Mouse (Mus musculus) embryonic facial prominence, embryonic 13.5 days (tissue): ENCODE data around the gene Sf3b1. TPM values are rescaled to one million over a fixed set of nuclear protein-coding genes. Genes with fewer than 3 reads are reported as not detected.
"Not testable (repeated sequence)": the region's sequence is repeated elsewhere in the genome, so short reads cannot be mapped to it uniquely, and the experiment has no call there.

Source experiments
- ATAC-seq: fragments of 200-750 bp; cut with Nextera tagmentation; 2 replicates; pipeline ENCODE4 v1.8.0; 2017; ENCODE audit warnings: low read depth; ENCODE audit not compliant: insufficient number of reproducible peaks, insufficient read depth, low FRiP score, low TSS enrichment
- H3K27ac ChIP-seq: fragments of 300-500 bp; sonication (generic); 2 replicates; pipeline ENCODE4 v1.5.1; 2015; ENCODE audit warnings: moderate library complexity, mild to moderate bottlenecking, inconsistent platforms
- H3K27me3 ChIP-seq: fragments of 300-500 bp; sonication (generic); 2 replicates; pipeline ENCODE4 v1.6.1; 2015; ENCODE audit warnings: mild to moderate bottlenecking, inconsistent platforms
- H3K36me3 ChIP-seq: fragments of 300-500 bp; sonication (generic); 2 replicates; pipeline ENCODE4 v1.6.1; 2015; ENCODE audit warnings: mild to moderate bottlenecking, inconsistent platforms
- H3K4me1 ChIP-seq: fragments of 300-500 bp; sonication (generic); 2 replicates; pipeline ENCODE4 v1.6.1; 2015; ENCODE audit warnings: inconsistent platforms
- H3K4me2 ChIP-seq: fragments of 300-500 bp; sonication (generic); 2 replicates; pipeline ENCODE4 v1.6.1; 2015; ENCODE audit warnings: moderate library complexity, mild to moderate bottlenecking, inconsistent platforms
- H3K4me3 ChIP-seq: fragments of 300-500 bp; sonication (generic); 2 replicates; pipeline ENCODE4 v1.5.1; 2015; ENCODE audit warnings: mild to moderate bottlenecking, inconsistent platforms
- H3K9ac ChIP-seq: fragments of 300-500 bp; sonication (generic); 2 replicates; pipeline ENCODE4 v1.6.1; 2015; ENCODE audit warnings: mild to moderate bottlenecking, inconsistent platforms
- H3K9me3 ChIP-seq: fragments of 300-500 bp; sonication (generic); 2 replicates; pipeline ENCODE4 v1.6.1; 2016; ENCODE audit warnings: inconsistent platforms
- WGBS: fragments of 180-500 bp; shearing (Covaris S2); methylation state at CpG from one replicate; pipeline ENCODE4 v1.1.7; 2015; ENCODE audit warnings: mixed read lengths; 5-methylcytosine and 5-hydroxymethylcytosine counted together
- polyA plus RNA-seq: library from polyadenylated mRNA; unstranded; fragments of >200 nt; fragmentation: Nextera tagmentation; extraction: Ambion mirVana; gene quantifications from 2 replicates; pipeline ENCODE4 v1.2.1, GENCODE M21; 2015

Gene Sf3b1
- polyA plus RNA-seq, result 339 and 381 TPM in 2 replicates

DNA sequence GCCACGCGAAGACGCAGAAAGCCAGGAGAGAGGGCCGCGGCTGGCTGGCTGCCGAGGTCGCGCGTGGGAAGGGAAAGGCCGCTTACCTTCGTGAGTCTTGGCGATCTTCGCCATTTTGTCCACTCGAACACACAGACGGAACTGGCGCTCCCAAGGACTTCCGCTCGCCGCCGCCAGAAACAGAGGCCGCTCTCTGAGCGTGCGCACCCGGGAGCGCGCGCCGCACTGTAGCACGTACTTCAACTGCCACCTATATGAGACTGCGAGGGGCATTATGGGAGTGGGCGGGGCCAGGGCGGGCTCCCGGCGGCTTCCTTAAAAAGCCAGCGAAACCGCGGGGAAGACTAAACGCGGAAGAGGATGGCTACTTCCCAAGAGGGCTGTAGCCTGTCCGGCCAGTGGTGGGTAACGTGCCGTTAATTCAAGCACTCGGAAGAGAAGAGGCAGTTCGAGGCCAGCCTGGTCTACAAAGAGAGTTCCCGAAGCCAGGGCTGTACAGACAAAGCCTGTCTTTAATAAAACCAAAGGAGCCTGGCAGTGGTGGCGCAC lies at the start of gene Sf3b1:
Gene Sf3b1, minus strand, starts transcription at position 229 of the 549 bp plus-strand sequence.
- peak within 1 kb of the TSS; percentile 100 for H3K9ac ChIP-seq
- H3K4me3 ChIP-seq, result peak within 1 kb of the TSS; percentile 95
- peak within 1 kb of the TSS; percentile 95 for H3K27ac ChIP-seq
- WGBS, result 1% methylated on average over 46 of the region's 46 CpGs
- peak within 1 kb of the TSS; percentile 77 for H3K4me2 ChIP-seq
- ATAC-seq, result peak; percentile 98
- H3K9me3 ChIP-seq, result no peaks in the 10 kb centered on the region
- no peaks in the 10 kb centered on the region for H3K27me3 ChIP-seq
- H3K4me1 ChIP-seq, result peaks cover 6% of the 10 kb centered on the region
- H3K36me3 ChIP-seq, result no peaks in the 10 kb centered on the region

DNA sequence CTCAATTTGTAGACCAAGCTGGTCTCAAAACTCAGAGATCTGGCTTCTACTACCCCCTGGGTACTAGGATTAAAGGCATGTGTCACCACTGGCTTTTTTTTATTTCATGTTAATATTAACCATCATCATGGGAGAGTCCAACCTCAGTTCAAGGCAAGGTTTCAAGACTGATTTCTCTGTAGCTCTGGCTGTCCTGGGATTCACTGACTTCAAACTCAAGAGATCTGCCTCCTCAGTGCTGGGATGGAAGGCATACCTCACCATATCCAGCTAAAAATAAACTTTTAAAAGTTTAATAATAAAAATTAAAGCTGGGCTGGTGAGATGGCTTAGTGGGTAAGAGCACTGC lies 49.1 kb upstream of the Sf3b1 start:
- Histone ChIP-seq H3K4me1 (no peaks in the 10 kb centered on the region), H3K27me3 (no peaks in the 10 kb centered on the region), H3K9ac (no peak overlapping the region), H3K9me3 (no peaks in the 10 kb centered on the region), H3K27ac (no peak overlapping the region), H3K36me3 (peaks cover 60% of the 10 kb centered on the region), H3K4me3 (no peak overlapping the region), H3K4me2 (no peak overlapping the region)
- no peak for ATAC-seq

DNA sequence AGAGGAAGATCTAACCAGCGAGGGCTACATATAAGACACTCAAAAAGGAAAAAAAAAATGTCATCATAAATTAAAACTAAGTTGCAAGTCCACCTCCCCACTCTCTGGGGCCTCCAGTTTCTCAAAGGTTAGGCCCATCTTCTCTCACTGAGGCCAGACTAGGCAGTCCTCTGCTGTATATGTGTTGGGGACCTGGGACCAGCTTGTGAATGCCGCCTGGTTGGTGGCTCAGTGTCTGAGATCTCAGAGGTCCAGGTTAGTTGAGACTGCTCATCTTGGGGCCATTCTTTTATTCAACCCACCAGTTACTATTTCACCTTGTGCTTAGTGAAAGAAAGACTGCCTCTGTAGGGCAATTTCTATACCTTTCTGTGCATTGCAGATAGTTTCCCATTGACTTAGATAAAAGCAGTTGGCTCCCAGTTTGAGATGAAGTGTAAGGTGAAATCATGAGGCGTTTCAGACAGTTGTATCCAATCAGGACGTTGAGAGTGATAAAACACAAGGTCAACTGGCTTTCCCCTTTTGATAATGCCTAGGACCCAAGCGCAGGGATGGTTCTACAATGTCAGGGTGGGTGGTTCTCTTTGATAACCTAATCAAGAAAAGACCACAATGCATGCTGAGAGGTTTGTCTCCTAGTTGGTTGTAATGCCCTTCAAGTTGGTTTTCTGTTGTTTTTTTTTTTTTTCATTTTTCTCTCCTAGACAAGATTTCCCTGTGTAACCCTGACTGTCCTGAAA lies 48.5 kb upstream of the Sf3b1 start:
- 0 out of 2 replicates have a peak, but pooled peaks have one; percentile 26 for ATAC-seq
- no peak overlapping the region for H3K27ac ChIP-seq
- no peak overlapping the region for H3K9ac ChIP-seq
- H3K4me3 ChIP-seq, result no peak overlapping the region
- no peaks in the 10 kb centered on the region for H3K4me1 ChIP-seq
- no peaks in the 10 kb centered on the region for H3K9me3 ChIP-seq
- peaks cover 60% of the 10 kb centered on the region for H3K36me3 ChIP-seq
- H3K4me2 ChIP-seq, result no peak overlapping the region
- WGBS, result 73% methylated on average over 5 of the region's 5 CpGs
- H3K27me3 ChIP-seq, result no peaks in the 10 kb centered on the region

DNA sequence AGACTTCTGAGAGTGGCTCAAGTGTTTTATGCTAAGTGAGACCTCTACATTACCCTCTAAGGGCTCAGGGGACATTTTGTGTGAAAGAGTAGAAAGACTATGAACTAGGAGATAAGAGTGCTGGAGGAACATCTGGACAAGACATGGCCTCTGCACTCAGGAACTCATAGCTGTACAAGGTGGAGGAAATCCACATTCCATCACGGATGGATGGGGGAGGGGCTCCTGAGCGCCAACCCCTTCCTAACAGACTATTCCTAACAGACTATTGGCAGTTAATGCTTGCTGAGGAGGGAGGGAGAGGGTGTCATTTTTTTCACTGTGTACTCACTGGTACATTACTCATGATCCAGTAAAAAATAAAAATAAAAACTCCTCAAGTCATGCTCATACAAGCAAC lies 47.5 kb upstream of the Sf3b1 start:
- no peak overlapping the region for H3K4me2 ChIP-seq
- no peak for ATAC-seq
- no peak overlapping the region for H3K27ac ChIP-seq
- no peaks in the 10 kb centered on the region for H3K27me3 ChIP-seq
- H3K9ac ChIP-seq, result no peak overlapping the region
- no peaks in the 10 kb centered on the region for H3K4me1 ChIP-seq
- 33% methylated on average over 2 of the region's 2 CpGs for WGBS
- no peaks in the 10 kb centered on the region for H3K9me3 ChIP-seq
- peaks cover 53% of the 10 kb centered on the region for H3K36me3 ChIP-seq
- no peak overlapping the region for H3K4me3 ChIP-seq

DNA sequence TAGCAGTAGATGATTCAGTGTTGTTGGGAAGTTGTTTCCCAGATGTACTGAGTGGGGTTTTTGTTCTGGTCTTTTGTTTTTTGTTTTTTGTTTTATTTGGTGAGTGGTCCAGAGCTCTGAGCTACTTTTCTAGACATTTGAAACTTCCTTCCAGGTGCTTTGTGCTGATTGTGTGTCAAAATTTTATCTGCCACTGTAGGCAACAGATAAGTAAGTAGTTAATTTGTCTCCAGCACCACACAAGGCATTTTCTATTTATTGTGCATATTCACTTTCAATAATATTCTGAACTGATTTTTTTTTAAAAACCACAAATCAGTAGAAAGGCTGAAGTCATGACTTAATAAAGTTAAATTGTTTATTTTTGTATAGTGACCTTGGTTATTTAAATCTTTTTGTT lies 45.0 kb upstream of the Sf3b1 start:
- H3K27me3 ChIP-seq, H3K9ac ChIP-seq, H3K9me3 ChIP-seq, H3K4me3 ChIP-seq, H3K4me1 ChIP-seq, H3K4me2 ChIP-seq, ATAC-seq, H3K27ac ChIP-seq: not testable (repeated sequence)
- H3K36me3 ChIP-seq, result peaks cover 44% of the 10 kb centered on the region

DNA sequence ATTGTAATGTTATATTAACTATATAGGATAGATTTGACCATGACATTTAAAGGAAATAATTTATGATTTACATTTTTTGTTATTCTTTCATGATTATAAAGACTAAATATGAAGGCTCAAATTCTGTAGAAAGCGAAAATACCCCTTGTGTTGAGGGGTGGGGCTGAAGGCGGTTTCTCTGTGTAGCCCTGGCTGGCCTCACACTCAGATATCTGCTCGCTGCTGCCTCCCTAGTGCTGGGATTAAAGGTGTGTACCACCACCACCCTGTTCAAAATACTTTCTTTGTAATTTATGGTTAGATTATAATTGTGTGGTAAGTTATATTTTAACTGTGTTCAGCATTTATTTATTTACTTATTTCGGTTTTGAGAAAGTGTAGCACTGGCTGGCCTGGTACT lies 34.5 kb upstream of the Sf3b1 start:
- peaks cover 27% of the 10 kb centered on the region for H3K36me3 ChIP-seq
- no peaks in the 10 kb centered on the region for H3K27me3 ChIP-seq
- no peak overlapping the region for H3K4me2 ChIP-seq
- no peaks in the 10 kb centered on the region for H3K4me1 ChIP-seq
- H3K9ac ChIP-seq, result no peak overlapping the region
- no peak overlapping the region for H3K4me3 ChIP-seq
- no peak overlapping the region for H3K27ac ChIP-seq
- peaks cover 7% of the 10 kb centered on the region; the same call in 1 of the 2 replicates for H3K9me3 ChIP-seq
- 87% methylated on average over 4 of the region's 4 CpGs for WGBS
- no peak for ATAC-seq

DNA sequence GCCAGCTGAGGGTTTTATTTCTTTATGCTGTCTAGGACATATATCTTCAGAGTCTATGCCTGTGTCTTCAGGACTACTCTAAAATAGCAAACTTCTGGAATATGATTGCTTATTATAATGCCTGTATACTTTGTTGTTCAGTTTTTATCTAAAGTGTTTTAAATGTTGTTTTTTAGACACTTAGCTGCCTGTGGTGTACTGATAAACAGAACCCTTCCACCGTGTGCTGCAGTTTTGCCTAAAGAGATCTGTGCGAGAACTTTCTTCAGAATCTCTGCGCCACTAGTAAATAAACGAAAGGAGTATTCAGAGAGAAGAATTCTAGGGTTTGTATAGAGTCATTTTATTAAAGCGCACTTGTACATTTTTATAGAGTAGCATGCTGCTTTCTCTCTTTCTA lies 33.8 kb upstream of the Sf3b1 start:
- no peak overlapping the region for H3K4me2 ChIP-seq
- H3K4me1 ChIP-seq, result no peaks in the 10 kb centered on the region
- H3K9ac ChIP-seq, result no peak overlapping the region
- 92% methylated on average over 5 of the region's 5 CpGs for WGBS
- H3K36me3 ChIP-seq, result peaks cover 26% of the 10 kb centered on the region
- no peak overlapping the region for H3K27ac ChIP-seq
- no peak for ATAC-seq
- no peaks in the 10 kb centered on the region for H3K27me3 ChIP-seq
- H3K4me3 ChIP-seq, result no peak overlapping the region
- peaks cover 7% of the 10 kb centered on the region; the same call in 1 of the 2 replicates for H3K9me3 ChIP-seq

DNA sequence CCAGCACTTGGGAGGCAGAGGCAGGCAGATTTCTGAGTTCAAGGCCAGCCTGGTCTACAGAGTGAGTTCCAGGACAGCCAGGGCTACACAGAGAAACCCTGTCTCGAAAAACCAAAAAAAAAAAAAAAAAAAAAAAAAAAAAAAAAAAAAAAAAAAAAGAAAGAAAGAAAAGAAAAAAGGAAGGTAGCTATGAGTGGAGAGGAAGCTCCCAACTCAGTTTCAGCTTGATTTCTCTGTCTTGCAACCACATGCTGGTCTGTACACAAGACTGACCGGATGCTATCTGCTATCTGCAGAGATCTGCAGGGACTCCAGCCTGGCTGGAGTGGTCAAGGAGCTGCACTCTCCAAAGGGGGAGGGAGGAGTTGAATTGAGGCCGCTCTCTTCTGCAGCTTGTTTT lies 31.1 kb upstream of the Sf3b1 start:
- peaks cover 12% of the 10 kb centered on the region for H3K36me3 ChIP-seq
- H3K9ac ChIP-seq, H3K9me3 ChIP-seq, ATAC-seq, H3K27me3 ChIP-seq, H3K4me1 ChIP-seq, H3K27ac ChIP-seq, H3K4me2 ChIP-seq, H3K4me3 ChIP-seq: not testable (repeated sequence)
- 90% methylated on average over 2 of the region's 3 CpGs for WGBS

DNA sequence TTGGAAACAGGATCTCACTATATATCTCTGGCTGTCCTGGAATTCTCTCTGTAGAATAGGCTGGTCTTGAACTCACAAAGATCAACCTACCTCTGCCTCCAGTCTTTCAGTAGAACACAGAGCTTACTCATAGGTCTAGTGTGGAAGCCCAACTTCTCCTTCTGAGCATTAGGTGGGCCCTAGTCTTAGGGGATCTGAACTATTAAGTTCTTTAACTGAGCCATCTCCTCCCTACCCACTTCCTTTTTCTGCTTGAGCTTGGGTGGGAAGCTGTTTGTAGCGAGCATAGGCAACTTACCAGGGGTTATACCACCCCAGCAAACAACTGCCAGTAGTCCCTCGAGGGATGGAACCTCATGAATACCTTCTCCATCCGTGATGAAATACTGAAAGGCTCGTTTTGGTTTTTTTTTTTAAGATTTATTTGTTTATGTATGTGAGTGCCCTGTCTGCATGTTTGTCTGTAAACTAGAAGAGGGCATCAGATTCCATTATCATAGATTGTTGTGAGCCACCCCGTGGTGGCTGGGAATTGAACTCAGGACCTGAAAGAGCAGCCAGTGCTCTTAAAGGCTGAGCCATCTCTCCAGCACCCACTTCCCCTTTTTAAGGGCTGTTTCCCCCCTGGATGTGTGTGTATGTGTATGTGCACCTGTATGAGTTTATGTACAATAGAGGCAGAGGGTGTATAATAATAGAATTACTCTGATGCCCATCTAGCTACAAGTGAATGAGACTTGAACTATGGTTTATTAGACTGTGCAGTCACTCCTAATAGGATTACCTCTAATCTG lies 28.2 kb upstream of the Sf3b1 start:
- Histone ChIP-seq H3K9ac (no peak overlapping the region), H3K4me1 (peaks cover 13% of the 10 kb centered on the region), H3K27me3 (no peaks in the 10 kb centered on the region; the same call in 1 of the 2 replicates), H3K9me3 (peaks cover 7% of the 10 kb centered on the region; the same call in 1 of the 2 replicates), H3K27ac (no peak overlapping the region), H3K4me3 (no peak overlapping the region), H3K4me2 (no peak overlapping the region), H3K36me3 (peaks cover 9% of the 10 kb centered on the region; the same call in 1 of the 2 replicates)
- ATAC-seq, result no peak
- 82% methylated on average over 5 of the region's 5 CpGs for WGBS

DNA sequence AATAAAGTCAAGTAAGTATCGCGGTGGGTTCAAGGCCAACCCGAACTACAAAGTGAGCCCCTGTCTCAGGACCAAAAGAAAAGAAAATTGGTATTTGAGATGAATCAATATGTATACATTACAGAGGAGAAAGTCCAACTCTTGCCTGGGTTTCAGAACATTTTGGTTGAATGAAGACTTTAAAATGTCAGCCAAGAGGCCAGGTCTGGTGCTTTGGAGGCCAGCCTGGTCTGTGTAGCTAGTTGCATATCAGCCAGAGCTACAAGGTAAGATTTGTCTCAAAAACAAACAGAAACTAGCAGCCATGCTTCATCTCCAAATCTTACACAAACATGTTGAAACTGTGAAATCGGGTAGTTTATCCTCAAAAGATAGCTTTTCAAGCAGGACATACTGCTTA lies 26.3 kb upstream of the Sf3b1 start:
- Histone ChIP-seq H3K4me2 (peak overlapping the region; percentile 72), H3K9ac (peak overlapping the region; percentile 82; the same call in 1 of the 2 replicates), H3K4me3 (peak overlapping the region; percentile 79), H3K27ac (no peak overlapping the region), H3K4me1 (peaks cover 13% of the 10 kb centered on the region), H3K9me3 (peaks cover 7% of the 10 kb centered on the region; the same call in 1 of the 2 replicates), H3K36me3 (peaks cover 9% of the 10 kb centered on the region; the same call in 1 of the 2 replicates), H3K27me3 (no peaks in the 10 kb centered on the region; the same call in 1 of the 2 replicates)
- WGBS, result 73% methylated on average over 4 of the region's 4 CpGs
- ATAC-seq, result no peak

DNA sequence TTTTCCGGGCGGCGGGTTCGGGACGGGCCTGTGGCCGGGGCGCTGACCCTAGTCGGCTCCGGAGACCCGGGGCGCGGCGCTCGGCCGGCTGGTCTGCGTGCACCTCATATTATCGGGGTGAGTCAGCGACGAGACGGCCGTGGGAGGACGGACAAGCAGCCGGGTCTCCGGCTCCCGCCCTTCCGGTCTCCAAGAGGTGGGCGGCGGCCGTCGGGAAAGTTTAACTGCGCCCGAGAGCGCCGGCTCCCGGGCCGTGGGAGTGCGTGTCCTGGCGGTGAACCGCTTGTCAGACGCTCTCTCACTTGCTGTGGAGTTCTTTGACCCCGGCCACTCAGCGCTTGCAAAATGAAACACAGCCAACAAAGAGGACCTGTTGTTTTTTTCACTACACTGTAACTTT lies 25.7 kb upstream of the Sf3b1 start:
- ATAC-seq, result peak; percentile 38; the same call in 1 of the 2 replicates
- Histone ChIP-seq H3K36me3 (peaks cover 9% of the 10 kb centered on the region; the same call in 1 of the 2 replicates), H3K27ac (peak overlapping the region; percentile 39; the same call in 1 of the 2 replicates), H3K4me3 (peak overlapping the region; percentile 79), H3K27me3 (no peaks in the 10 kb centered on the region; the same call in 1 of the 2 replicates), H3K4me1 (peaks cover 13% of the 10 kb centered on the region), H3K9me3 (peaks cover 7% of the 10 kb centered on the region; the same call in 1 of the 2 replicates), H3K9ac (peak overlapping the region; percentile 82), H3K4me2 (peak overlapping the region; percentile 72)
- under 1% methylated on average over 42 of the region's 42 CpGs for WGBS
